Mouse (Mus musculus): Measurements from ENCODE around the gene Fat1. TPM values are rescaled to one million over a fixed set of nuclear protein-coding genes. Genes with fewer than 3 reads are reported as not detected.

The Fat1 gene
- total and polyA plus RNA-seq, 3 experiments: under 0.01 TPM; not detected in 2

DNA sequence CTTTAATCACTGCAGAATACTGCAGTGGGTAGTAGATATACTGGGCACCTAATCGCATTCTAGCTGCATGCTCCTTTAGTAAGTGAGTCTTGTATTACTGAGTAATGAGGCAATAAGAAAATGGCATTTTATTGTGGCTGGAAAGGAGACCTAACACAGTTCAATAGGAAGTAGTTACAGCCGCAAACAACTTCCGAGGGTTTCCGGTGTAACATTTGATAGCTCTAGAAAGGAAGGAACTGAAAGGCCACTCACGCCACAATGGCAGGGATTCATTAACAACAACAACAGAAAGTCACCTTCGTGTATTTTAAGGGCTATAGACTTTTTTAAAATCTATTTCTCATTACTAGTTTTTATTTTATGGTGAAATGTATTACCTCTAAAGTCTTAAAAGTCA is 62.6 kb downstream of the Fat1 start:
- no peaks in the 10 kb centered on the region for H3K36me3 ChIP-seq (ENCODE audit: control insufficient read depth in 1 of 2, insufficient read depth in 2 of 2, low read length in 2 of 2)
- no peak for DNase-seq (ENCODE audit: low read depth, low spot score)

DNA sequence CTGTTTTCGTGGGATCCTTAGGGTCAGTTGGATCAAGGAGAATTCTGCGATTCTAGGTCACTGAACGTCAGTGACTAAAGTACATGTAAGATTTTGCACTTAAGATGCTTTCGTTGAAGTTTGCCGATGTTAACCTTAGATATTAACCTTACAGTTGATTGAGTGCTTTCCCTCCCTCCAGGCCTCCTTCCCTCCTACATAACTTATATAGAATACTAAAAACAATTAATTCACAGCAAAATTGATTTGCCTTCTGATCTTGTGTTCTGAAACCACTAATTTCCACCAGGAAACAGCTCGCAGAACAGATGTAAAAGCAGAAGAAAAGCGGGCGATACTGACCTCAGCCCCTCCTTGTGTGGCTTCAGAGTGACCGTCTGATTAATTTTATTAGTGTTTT is 63.0 kb downstream of the Fat1 start:
- no peaks in the 10 kb centered on the region for H3K4me1 ChIP-seq (ENCODE audit: control insufficient read depth in 1 of 2, insufficient read depth in 2 of 2, low read length in 2 of 2)
- no peak overlapping the region for H3K4me3 ChIP-seq (ENCODE audit: control insufficient read depth in 1 of 2, insufficient read depth in 1 of 2, low read depth in 2 of 2, low read length in 2 of 2)
- TF ChIP-seq RCOR1 (IDR thresholded peaks at IDR 0.05; ENCODE audit: low read depth, low read length): no peak
- TF ChIP-seq USF1 (IDR thresholded peaks at IDR 0.05; ENCODE audit: low read depth, low read length): no peak
- no peak for TF ChIP-seq MAFK (IDR thresholded peaks at IDR 0.05; ENCODE audit: borderline replicate concordance, low read depth, low read length)
- TF ChIP-seq ETS1 (IDR thresholded peaks at IDR 0.05; ENCODE audit: low read depth, low read length): no peak
- TF ChIP-seq USF2 (IDR thresholded peaks at IDR 0.05; ENCODE audit: borderline replicate concordance in 1 of 2, insufficient read depth in 1 of 2, low read depth in 1 of 2, low read length in 2 of 2): no peak
- TF ChIP-seq POLR2A (IDR thresholded peaks at IDR 0.05; ENCODE audit: control insufficient read depth in 1 of 2, insufficient read depth in 1 of 2, low read depth in 1 of 2, low read length in 2 of 2, poor library complexity in 1 of 2): no peak
- TF ChIP-seq KAT2A (conservative IDR thresholded peaks at IDR 0.05; ENCODE audit: low read depth, low read length): no peak
- TF ChIP-seq HCFC1 (IDR thresholded peaks at IDR 0.05; ENCODE audit: low read depth, low read length): no peak
- no peak for TF ChIP-seq RAD21 (IDR thresholded peaks at IDR 0.05; ENCODE audit: low read depth, low read length)
- TF ChIP-seq POLR2AphosphoS5 (IDR thresholded peaks at IDR 0.05; ENCODE audit: borderline replicate concordance, low read depth, low read length): no peak
- no peak for TF ChIP-seq NELFE (IDR thresholded peaks at IDR 0.05; ENCODE audit: low read depth, low read length)
- no peaks in the 10 kb centered on the region for H3K79me2 ChIP-seq (ENCODE audit: control insufficient read depth, insufficient read depth, low read length, poor library complexity)
- no peaks in the 10 kb centered on the region for H3K27me3 ChIP-seq (ENCODE audit: control insufficient read depth in 1 of 2, insufficient read depth in 2 of 2, low read length in 2 of 2)
- H3K9me3 ChIP-seq (replicated peaks; ENCODE audit: insufficient read depth, low read length): no peaks in the 10 kb centered on the region
- no peak for DNase-seq (ENCODE audit: low read depth, low spot score)
- no peak overlapping the region for H3K9ac ChIP-seq (ENCODE audit: control insufficient read depth, low read depth, low read length, poor library complexity, severe bottlenecking)
- H3K36me3 ChIP-seq (ENCODE audit: control insufficient read depth in 1 of 2, insufficient read depth in 2 of 2, low read length in 2 of 2): no peaks in the 10 kb centered on the region
- no peak overlapping the region for H3K27ac ChIP-seq (ENCODE audit: control insufficient read depth, low read depth, low read length)

More for the DNA sequence above, 62.6 kb downstream of the Fat1 start:
- no peak overlapping the region for H3K9ac ChIP-seq (ENCODE audit: control insufficient read depth, low read depth, low read length, poor library complexity, severe bottlenecking)
- H3K27me3 ChIP-seq (ENCODE audit: control insufficient read depth in 1 of 2, insufficient read depth in 2 of 2, low read length in 2 of 2): no peaks in the 10 kb centered on the region
- H3K4me3 ChIP-seq (ENCODE audit: control insufficient read depth in 1 of 2, insufficient read depth in 1 of 2, low read depth in 2 of 2, low read length in 2 of 2): no peak overlapping the region
- no peaks in the 10 kb centered on the region for H3K4me1 ChIP-seq (ENCODE audit: control insufficient read depth in 1 of 2, insufficient read depth in 2 of 2, low read length in 2 of 2)
- TF ChIP-seq MAZ (IDR thresholded peaks at IDR 0.05; ENCODE audit: low read depth, low read length) (no peak), KAT2A (conservative IDR thresholded peaks at IDR 0.05; ENCODE audit: low read depth, low read length) (no peak), TCF12 (IDR thresholded peaks at IDR 0.05; ENCODE audit: low read depth, low read length) (no peak), MYB (IDR thresholded peaks at IDR 0.05; ENCODE audit: low read depth, low read length) (no peak), TBP (IDR thresholded peaks at IDR 0.05; ENCODE audit: low read depth, low read length) (no peak), GABPA (IDR thresholded peaks at IDR 0.05; ENCODE audit: low read depth, low read length) (no peak), EP300 (IDR thresholded peaks at IDR 0.05; ENCODE audit: low read depth in 1 of 2, low read length in 2 of 2) (no peak)
- no peaks in the 10 kb centered on the region for H3K9me3 ChIP-seq (replicated peaks; ENCODE audit: insufficient read depth, low read length)
- no peak overlapping the region for H3K27ac ChIP-seq (ENCODE audit: control insufficient read depth, low read depth, low read length)
- H3K79me2 ChIP-seq (ENCODE audit: control insufficient read depth, insufficient read depth, low read length, poor library complexity): no peaks in the 10 kb centered on the region
